Mouse (Mus musculus): ENCODE results near the gene Ikbke. TPM values are rescaled to one million over a fixed set of nuclear protein-coding genes. Genes with fewer than 3 reads are reported as not detected.

Gene Ikbke
- polyA plus RNA-seq, 2 experiments from 2014 or later: 68.0 to 91.2 TPM

GRCm38 (mm10) chr1:131236077-131236476 lies 43.3 kb downstream of the Ikbke start:
- ATAC-seq: no peak

GRCm38 (mm10) chr1:131233527-131233926 lies 45.9 kb downstream of the Ikbke start:
- ATAC-seq: no peak

GRCm38 (mm10) chr1:131228659-131229058 lies 50.7 kb downstream of the Ikbke start:
- no peak for ATAC-seq

GRCm38 (mm10) chr1:131228225-131228624 lies 51.2 kb downstream of the Ikbke start:
- no peak for ATAC-seq

GRCm38 (mm10) chr1:131224848-131225471 lies 54.4 kb downstream of the Ikbke start:
- no peak for ATAC-seq

GRCm38 (mm10) chr1:131223345-131223744 lies 56.1 kb downstream of the Ikbke start:
- ATAC-seq: no peak

GRCm38 (mm10) chr1:131221822-131222590 lies 57.4 kb downstream of the Ikbke start:
- no peak for ATAC-seq

- ATAC-seq: no peak
Observed at GRCm38 (mm10) chr1:131218933-131219332, 60.5 kb downstream of the Ikbke start.

GRCm38 (mm10) chr1:131213361-131213760 lies 66.0 kb downstream of the Ikbke start:
- ATAC-seq: no peak

- no peak for ATAC-seq
Observed at GRCm38 (mm10) chr1:131212956-131213355, 66.5 kb downstream of the Ikbke start.

- no peak for ATAC-seq
Observed at GRCm38 (mm10) chr1:131211655-131212054, 67.8 kb downstream of the Ikbke start.

- ATAC-seq: no peak
Observed at GRCm38 (mm10) chr1:131209971-131210426, 69.4 kb downstream of the Ikbke start.

- no peak for ATAC-seq
Observed at GRCm38 (mm10) chr1:131208800-131209199, 70.6 kb downstream of the Ikbke start.

GRCm38 (mm10) chr1:131208081-131208480 lies 71.3 kb downstream of the Ikbke start:
- no peak for ATAC-seq

- ATAC-seq: no peak
Observed at GRCm38 (mm10) chr1:131207531-131207930, 71.9 kb downstream of the Ikbke start.

- no peak for ATAC-seq
Observed at GRCm38 (mm10) chr1:131206342-131206741, 73.1 kb downstream of the Ikbke start.

- ATAC-seq: peak; percentile 69
Observed at GRCm38 (mm10) chr1:131204461-131204860, 74.9 kb downstream of the Ikbke start.

Other genes with a start within 250 kb of the Ikbke start
- 10 to 100 TPM; 11.5 to 11.9 TPM for gene Mapkapk2, start 181.8 kb downstream of the Ikbke start, polyA plus RNA-seq (2017; shearing (Covaris generic))
- gene Dyrk3, start 141.3 kb downstream of the Ikbke start, polyA plus RNA-seq (2017; shearing (Covaris generic)): under 1 TPM in 1 of 2 experiments, not detected in 1; 0.41 TPM
- gene Eif2d, start 126.4 kb downstream of the Ikbke start, polyA plus RNA-seq (2017; shearing (Covaris generic)): 10 to 100 TPM; 52.5 to 58.8 TPM
- gene Rassf5, start 34.3 kb downstream of the Ikbke start, polyA plus RNA-seq (2017; shearing (Covaris generic)): 100 to 1,000 TPM; 278 to 305 TPM
- 10 to 100 TPM; 24.8 to 35.9 TPM for gene Srgap2, start 247.7 kb upstream of the Ikbke start, polyA plus RNA-seq (2017; shearing (Covaris generic))
- under 1 TPM; 0.60 to 0.85 TPM for gene Fam72a, start 248.3 kb upstream of the Ikbke start, polyA plus RNA-seq (2017; shearing (Covaris generic))

All from activated CD4-positive, CD25-positive, alpha-beta regulatory T cell, adult 4 months (primary cell).